Mouse (Mus musculus) adrenal gland, postnatal 14 days (tissue): ENCODE measurements at regions not wholly inside any gene's neighbourhood (a gene's known extent, or its start where the extent isn't known, plus 50 kb on each side); places are given as distances from the start of the nearest gene placed in this dataset.

ENCODE experiments used
- DNase-seq: peaks from one replicate; pipeline ENCODE4 v3.0.0; 2021; ENCODE audit warnings: mixed read lengths

DNA sequence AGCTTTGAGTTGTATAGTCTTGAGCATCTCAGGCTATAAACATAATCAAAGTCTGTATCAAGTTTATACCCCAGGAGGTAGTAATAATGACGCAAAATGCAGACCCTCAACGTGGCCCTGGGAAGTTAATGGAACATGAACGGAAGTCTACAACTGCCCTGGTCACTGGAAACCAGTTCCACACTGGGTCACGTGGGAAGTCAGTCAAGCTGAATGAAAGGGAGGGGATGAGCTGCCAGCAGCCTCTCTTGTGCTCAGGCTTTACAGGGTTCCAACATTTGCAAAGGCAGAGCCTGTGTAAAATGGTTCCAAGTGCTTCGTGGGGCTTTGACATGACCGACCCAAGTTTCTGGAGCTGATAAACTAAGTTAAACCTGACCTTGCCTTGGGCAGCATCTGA lies 229.4 kb downstream of the Lnpk start:
- no peak for DNase-seq

GRCm38 (mm10) chr2:74306301-74306700 lies 272.9 kb downstream of the Lnpk start:
- no peak for DNase-seq

GRCm38 (mm10) chr2:74300885-74301451 lies 278.3 kb downstream of the Lnpk start:
- DNase-seq, result no peak

DNA sequence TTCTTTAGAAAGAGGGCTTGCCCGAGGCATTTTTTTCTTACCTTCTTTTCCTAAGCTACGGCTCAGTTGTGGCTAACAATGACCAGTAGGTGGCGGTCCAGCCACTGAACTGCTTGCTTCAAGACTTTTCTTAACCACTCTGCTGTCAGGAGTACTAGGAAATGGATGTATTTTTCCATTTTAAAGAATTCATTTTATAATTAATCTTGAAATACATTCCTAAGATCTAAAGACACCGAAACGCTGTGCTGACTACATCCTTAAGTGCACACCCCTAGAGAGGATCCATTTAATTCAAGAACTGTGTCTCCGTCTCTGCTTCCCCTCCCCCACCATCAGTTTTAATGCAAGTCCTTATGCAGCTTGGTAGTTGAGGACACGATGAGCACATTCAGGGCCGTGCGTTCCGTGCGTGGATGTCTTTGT lies 278.9 kb downstream of the Lnpk start:
- peak; percentile 67 for DNase-seq

- no peak for DNase-seq
Measured at GRCm38 (mm10) chr2:74292641-74293040, 286.6 kb downstream of the Lnpk start.

GRCm38 (mm10) chr2:74291416-74292396 lies 287.5 kb downstream of the Lnpk start:
- DNase-seq, result no peak

- no peak for DNase-seq
Measured at GRCm38 (mm10) chr2:74285624-74286023, 293.6 kb downstream of the Lnpk start.

DNA sequence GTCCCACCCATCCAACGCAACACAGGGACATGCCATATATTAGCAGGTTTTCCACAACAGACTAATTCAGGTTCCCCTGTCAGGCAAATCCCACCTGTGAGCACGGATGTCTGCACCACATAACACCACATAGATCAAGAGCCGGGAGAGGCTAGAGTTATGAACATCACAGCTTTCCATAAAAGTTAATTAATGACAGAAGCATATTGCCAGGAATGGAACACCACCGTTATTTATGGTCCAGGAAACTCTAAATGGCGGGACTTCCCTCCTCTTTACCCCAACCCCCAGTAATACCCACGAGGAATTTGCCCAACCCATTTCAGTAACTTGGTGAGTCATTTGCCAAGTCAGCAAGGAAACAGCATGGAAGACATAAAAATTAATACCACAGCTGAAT lies 314.3 kb downstream of the Lnpk start:
- DNase-seq, result no peak

- DNase-seq, result no peak
Measured at GRCm38 (mm10) chr2:74257034-74257781, 322.0 kb downstream of the Lnpk start.

DNA sequence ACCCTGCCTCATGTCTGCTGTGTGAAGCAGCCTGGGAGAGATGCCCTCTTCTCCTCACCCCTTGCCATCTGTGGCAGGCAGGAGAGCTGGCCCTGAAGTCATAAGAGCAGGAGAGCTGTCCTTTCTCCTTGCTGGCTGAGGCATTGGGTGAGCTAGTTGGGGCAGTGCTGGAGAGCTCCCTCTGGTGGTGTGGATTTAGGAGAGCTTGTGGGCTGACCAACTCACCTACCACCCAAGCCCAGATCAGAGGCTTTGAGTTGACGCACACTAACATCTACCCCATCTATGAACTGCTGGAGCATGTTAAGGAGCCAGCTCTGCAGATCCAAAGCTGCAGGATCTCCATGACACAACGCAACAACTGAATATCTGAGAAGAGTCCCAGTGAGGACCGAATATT lies 331.7 kb downstream of the Lnpk start:
- peak; percentile 21 for DNase-seq

GRCm38 (mm10) chr2:74246631-74247030 lies 332.6 kb downstream of the Lnpk start:
- DNase-seq, result no peak

GRCm38 (mm10) chr2:74244203-74244602 lies 333.1 kb upstream of the Atp5g3 start:
- DNase-seq, result no peak

DNA sequence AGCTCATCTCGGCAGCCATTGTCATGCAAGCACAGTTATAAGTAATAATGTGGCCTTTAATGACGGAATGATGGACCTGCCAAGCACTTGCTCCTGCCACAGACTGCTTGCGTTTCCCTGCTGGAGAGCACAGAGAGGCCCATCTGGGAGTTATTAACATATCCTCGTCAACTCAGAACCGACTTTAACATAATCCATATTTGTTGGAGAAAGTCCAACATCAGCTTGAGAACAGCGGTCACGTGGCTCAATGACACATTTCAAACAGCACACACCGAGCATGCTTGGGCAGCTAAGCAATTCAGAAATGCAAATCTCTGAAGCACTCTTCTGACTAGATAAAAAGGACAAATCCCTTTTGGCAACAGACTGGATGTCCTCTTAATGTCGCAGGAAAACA lies 332.7 kb upstream of the Atp5g3 start:
- no peak for DNase-seq

- DNase-seq, result no peak
Measured at GRCm38 (mm10) chr2:74239586-74239985, 328.5 kb upstream of the Atp5g3 start.

DNA sequence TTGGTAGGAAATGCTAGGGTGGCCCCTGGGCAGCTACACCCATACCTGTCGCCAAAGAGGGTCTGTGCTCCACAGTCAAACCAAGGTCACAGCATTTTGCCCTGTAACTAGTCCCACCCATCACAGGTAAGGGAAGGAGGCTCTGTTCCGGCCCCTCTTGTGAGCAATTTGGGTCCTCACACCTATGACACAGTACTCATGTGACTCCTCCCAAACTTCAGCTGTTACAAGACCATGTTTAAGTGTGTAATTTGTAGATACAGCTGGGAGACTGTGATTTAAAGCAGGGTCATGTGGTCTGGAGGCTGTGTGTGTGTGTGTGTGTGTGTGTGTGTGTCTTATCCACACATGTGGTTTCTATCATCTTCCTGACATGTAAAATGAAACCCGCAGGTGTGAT lies 306.3 kb upstream of the Atp5g3 start:
- DNase-seq, result no peak

DNA sequence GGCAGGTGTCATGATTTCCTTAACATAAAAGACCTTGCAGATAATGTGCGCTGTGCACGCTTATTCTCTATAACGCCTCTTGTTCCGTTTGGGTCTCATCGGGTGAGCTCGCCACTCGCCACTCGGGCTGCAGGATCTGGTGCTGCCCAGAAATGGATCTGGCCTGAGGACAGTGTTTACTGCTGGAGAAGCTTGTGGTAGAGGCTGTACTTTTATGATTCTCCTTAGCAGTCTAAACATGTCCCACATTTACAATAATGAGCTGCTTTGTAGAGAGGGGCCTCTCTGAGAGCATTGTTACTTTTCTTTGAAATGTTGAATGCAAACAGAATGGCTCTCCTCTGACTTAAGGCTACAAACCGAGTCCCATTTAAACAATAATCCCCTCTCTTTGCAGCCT lies 299.1 kb upstream of the Atp5g3 start:
- DNase-seq, result no peak

DNA sequence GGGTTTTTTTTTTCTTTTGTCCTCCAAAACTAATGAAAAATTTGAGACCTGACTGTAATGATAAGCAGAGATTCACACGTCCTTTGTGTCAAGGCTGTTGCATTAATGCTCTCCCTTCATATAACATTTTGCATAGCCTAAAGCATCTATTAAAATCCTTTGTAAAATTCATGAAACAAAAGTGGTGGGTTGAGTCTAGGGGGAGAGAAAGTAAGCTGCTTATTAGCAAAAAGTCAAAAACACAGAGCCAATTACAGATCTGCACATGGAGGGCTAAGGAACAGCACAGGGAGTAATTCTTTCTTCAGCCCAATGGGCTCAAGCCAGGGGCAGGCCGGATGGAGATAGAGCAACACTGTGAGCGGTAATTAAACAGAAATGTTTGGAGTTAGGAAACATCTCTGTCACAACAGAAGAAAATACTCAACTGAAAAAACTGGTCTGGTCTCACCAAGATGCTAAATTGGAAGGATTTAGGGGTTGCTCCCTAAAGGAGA lies 298.3 kb upstream of the Atp5g3 start:
- no peak for DNase-seq

DNA sequence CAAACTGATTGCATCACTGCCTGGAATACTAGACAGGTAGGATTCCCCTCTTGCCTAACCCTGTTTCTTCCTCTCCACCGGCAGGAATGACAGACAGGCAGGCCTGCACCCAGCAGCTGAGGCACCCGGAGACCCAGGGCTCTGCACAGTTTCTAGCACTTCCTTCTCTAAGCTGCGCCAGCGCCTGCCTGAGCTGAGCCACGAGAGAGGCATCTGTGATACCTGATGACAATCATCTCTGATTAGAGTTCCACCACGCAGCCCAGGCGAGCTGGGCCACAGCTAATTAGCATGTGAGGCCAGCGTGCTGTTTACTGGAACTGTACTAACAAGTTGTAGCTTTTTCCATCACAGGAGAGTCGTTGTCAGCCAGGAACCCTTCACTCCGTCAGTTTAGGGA lies 296.3 kb upstream of the Atp5g3 start:
- DNase-seq, result no peak

DNA sequence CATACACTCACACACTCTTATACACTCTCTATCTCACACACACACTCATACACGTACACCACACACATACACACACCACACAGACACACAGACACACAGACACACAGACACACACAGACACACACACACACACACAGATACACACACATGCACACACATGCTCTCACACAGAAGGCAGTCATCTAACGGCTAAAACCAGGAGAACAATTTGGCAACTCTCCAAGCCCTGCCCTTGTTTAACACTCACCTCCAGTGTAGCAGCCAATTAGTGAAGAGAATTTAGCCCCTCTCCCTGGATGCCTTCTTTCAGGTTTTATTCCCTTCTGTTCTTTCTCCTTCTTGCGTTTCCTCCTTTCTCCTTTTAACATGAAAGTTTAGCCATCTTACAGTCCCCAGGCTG lies 291.6 kb upstream of the Atp5g3 start:
- DNase-seq, result no peak

DNA sequence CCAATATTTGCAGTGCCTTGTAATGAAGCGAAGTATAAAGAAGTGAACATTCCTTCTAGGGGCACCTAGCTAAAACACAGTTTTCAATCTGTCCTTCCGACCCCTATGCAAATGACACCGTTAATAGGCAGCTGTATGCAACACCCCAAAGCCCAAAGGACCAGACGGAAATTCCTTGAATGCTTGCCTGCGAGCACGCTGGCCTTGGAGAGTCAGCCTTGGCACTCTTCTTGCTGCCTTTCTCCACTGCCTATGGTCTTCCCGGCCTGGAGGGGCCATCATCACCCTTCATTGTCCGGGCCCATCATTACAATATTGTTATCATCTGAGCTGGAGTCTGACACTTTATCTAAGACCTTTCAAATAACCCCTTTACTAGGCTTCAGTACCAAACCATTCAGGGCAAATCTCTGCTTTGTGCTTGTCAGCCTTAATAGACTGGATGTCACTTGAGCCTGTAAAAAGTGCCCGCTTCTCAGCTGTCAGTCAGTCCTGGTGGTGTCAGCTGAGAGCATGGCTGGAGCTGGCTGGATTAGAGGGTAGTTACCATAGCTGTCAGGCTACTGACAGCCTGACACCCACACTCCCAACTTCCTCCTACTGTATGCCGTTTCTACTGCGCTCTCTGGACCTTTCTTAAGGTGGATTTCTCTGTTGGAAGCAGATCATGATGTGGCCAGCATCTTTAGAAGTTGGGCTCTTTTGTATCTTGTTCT lies 290.6 kb upstream of the Atp5g3 start:
- DNase-seq, result peak; percentile 11

DNA sequence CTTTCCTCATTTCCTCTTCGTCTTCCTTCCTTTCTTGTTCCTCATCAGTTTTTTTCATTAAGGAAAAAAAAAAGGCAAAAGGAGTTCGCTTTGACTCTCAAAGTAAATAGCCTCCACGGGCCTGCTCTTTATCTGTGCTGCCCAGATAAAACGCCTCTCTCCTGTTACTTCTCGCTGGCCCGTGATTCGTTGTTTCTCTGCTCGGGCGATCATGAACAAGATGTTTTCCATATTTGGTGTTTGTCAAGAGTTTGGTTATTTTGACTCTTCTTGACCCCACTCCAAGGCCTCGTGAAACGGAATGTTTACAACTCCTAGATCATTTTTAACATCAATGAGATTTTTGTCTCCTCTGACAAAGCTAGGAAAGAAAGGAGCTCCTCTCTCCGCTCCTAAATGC lies 288.4 kb upstream of the Atp5g3 start:
- DNase-seq, result no peak
